Mouse (Mus musculus) left cerebral cortex, adult 2 months (tissue): ENCODE data around the gene Mtap. TPM values are rescaled to one million over a fixed set of nuclear protein-coding genes. Genes with fewer than 3 reads are reported as not detected.

Experiments used
- DNase-seq, 2 experiments: peaks; one replicate each; pipeline ENCODE4 v3.0.0; 2021 to 2022; ENCODE audit warnings: low spot score in 2 of 2, mixed read lengths in 1 of 2; ENCODE audit errors: extremely low spot score in 1 of 2
- H3K27ac ChIP-seq: fragments of 200-600 bp; 2 replicates; pipeline ENCODE4 v1.8.1; 2022
- H3K4me3 ChIP-seq: fragments of 200-600 bp; 2 replicates; pipeline ENCODE4 v1.8.1; 2022
- CTCF ChIP-seq: fragments of 200-600 bp; IDR thresholded peaks from 2 replicates; pipeline ENCODE4 v1.8.1; 2022; ENCODE audit warnings: antibody characterized with exemption, mild to moderate bottlenecking, moderate library complexity
- intact Hi-C: fragments of 180-260 bp; cut with DNase I; formaldehyde crosslinking; loops from one replicate; pipeline ENCODE4 v1.15.1; 2025
- total RNA-seq, 2 experiments: library from RNA; stranded (reverse); gene quantifications; 2 replicates each; pipeline ENCODE4 v1.2.3; 2021

Mtap gene
- total RNA-seq, 2 experiments from 2014 or later = 8.7 to 9.6 TPM

GRCm38 (mm10) chr4:89177514-89178307 is 40.8 kb downstream of the Mtap start:
- no peak for TF ChIP-seq CTCF
- intact Hi-C loops = no loop called here
- no peak for DNase-seq

DNA sequence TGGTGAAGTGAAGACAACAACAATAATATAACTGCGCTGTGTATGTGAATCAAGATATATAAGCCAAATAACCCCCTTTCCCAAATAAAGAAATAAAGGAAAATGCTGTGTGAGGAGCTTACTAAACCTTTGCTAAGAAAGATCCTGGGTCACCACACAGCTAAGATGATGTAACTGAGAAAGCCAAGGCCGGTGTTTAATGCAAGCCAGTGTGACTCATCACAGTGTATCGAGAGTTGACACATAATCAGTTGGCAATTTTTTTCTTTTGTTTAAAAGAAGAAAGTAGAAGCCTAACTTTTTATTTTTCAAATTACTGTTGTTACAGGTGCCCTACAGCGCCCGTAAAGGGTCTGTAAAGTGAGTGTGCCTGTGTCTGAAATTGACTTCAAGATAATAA is 43.2 kb downstream of the Mtap start:
- Histone ChIP-seq H3K4me3 (no peak overlapping the region), H3K27ac (no peak overlapping the region)
- TF ChIP-seq CTCF = no peak
- DNase-seq = no peak
- intact Hi-C loops = no loop called here

More at GRCm38 (mm10) chr4:89177514-89178307, 40.8 kb downstream of the Mtap start:
- no peak overlapping the region for H3K27ac ChIP-seq
- H3K4me3 ChIP-seq = no peak overlapping the region

DNA sequence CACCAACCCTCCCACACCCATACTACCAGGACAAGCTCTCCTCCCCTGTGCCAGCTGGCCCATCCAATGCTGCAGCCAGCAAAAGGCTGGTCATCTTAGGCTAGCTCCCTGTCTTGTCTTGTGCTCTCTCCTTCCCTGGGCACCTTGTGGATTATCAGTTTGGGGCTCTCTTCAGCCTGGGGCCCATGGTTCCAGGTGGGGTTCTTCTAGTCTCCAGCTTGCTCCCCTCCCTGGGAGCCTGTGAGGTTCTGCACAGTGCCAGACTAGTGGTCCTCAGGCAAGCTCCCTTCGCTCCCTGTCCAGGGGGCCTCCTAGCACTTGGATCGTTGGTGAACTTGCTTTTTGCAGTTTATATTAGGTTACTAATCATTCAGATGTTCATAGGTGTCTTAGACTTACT is 44.7 kb downstream of the Mtap start:
- no peak for TF ChIP-seq CTCF
- no peak for DNase-seq
- Histone ChIP-seq H3K27ac (no peak overlapping the region), H3K4me3 (no peak overlapping the region)
- intact Hi-C loops = no loop called here

GRCm38 (mm10) chr4:89182486-89182885 is 45.6 kb downstream of the Mtap start:
- TF ChIP-seq CTCF = no peak
- Histone ChIP-seq H3K4me3 (no peak overlapping the region), H3K27ac (no peak overlapping the region)
- no peak for DNase-seq
- intact Hi-C loops = no loop called here

DNA sequence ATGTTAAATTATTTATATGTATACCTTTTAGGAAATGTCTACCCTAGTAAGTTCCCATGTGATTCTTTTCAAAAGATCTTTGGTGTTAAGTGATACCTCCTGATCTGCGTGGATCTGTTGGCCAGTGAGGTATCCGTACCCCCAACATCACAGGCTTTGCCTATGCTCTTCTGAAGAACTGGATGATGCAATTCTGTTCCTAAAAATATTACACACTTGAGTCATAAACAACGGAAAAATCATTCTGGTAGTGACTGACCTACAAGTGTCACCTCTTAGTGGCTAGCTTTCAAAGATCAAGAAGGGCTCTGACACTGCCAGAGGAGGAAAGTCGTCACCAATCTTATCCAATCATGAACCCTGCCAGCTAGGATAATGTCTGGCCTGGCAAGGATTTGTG is 58.6 kb downstream of the Mtap start:
- Histone ChIP-seq H3K4me3 (no peak overlapping the region), H3K27ac (no peak overlapping the region)
- no peak for DNase-seq
- TF ChIP-seq CTCF = no peak
- intact Hi-C loops = no loop called here

DNA sequence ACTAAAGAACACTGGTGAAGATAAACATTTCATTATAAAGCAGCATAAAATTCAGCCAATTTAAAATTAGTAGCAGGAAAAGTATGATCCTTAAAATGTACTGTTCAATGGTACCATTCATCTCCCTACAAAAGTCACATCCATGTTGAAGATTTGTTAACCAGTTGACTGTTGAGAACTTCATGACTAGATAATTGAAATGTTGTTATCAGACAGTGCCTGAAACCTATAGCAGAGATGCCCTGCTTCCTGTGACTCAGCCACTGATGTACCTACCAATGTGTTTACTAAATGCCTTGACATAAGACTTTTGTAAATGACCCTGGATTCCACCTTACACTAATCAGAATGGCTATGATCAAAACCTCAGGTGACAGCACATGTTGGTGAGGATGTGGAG is 60.2 kb downstream of the Mtap start:
- intact Hi-C loops = no loop called here
- Histone ChIP-seq H3K4me3 (no peak overlapping the region), H3K27ac (no peak overlapping the region)
- no peak for TF ChIP-seq CTCF
- DNase-seq = no peak

- DNase-seq = no peak
- intact Hi-C loops = no loop called here
- Histone ChIP-seq H3K4me3 (no peak overlapping the region), H3K27ac (no peak overlapping the region)
- no peak for TF ChIP-seq CTCF
Observed at GRCm38 (mm10) chr4:89200806-89201205, 63.9 kb downstream of the Mtap start.

- H3K27ac ChIP-seq = no peak overlapping the region
- TF ChIP-seq CTCF = no peak
- intact Hi-C loops = no loop called here
- no peak for DNase-seq
- H3K4me3 ChIP-seq = no peak overlapping the region
Observed at GRCm38 (mm10) chr4:89209310-89209709, 72.4 kb downstream of the Mtap start.

DNA sequence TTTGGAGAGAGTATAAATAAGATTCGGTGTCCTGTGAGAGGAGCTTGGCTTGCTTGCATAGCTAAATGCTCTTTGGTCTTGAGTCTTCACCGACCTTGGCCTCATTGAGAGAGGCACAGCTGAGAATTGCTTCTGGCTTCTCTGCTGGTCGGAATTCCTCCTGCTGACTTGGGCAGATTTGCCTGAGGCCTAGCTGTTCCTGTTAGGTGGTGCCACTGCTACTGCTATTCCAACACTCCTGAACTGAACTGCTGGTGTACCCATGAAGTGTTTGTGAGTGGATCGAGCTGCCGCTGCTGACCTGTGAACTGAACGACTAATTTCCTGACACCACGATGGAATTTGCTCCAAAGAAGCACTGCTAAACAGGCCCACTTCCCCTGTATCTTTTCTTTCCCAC is 73.4 kb downstream of the Mtap start:
- Histone ChIP-seq H3K27ac (no peak overlapping the region), H3K4me3 (no peak overlapping the region)
- no peak for TF ChIP-seq CTCF
- intact Hi-C loops = no loop called here
- no peak for DNase-seq

GRCm38 (mm10) chr4:89212178-89212577 is 75.3 kb downstream of the Mtap start:
- Histone ChIP-seq H3K27ac (no peak overlapping the region), H3K4me3 (no peak overlapping the region)
- intact Hi-C loops = no loop called here
- TF ChIP-seq CTCF = no peak
- DNase-seq = no peak

Other genes starting within 250 kb of the Mtap start
- not detected for gene Cdkn2a, start 157.5 kb downstream of the Mtap start, total RNA-seq
- 1 to 10 TPM in 1 of 2 experiments, under 1 TPM in 1; 0.91 to 1.6 TPM for gene Cdkn2b, start 173.9 kb downstream of the Mtap start, total RNA-seq